Mouse (Mus musculus) CH12F3 (cell line): Measurements from ENCODE around the gene Foxn3.

Source experiments
- in situ Hi-C: fragments of 300-500 bp; cut with MboI; formaldehyde crosslinking; loops from 2 replicates; pipeline ENCODE4 v1.14.3; 2020; ENCODE audit warnings: low sequenced_read_pairs

The Foxn3 gene

GRCm38 (mm10) chr12:99264386-99264785 lies 299.0 kb downstream of the Foxn3 start:
- in situ Hi-C loops: no loop called here

GRCm38 (mm10) chr12:99263592-99264335 lies 299.6 kb downstream of the Foxn3 start:
- in situ Hi-C loops: no loop called here

GRCm38 (mm10) chr12:99262840-99263239 lies 300.5 kb downstream of the Foxn3 start:
- in situ Hi-C loops: no loop called here

GRCm38 (mm10) chr12:99262066-99262599 lies 301.2 kb downstream of the Foxn3 start:
- in situ Hi-C loops: no loop called here

GRCm38 (mm10) chr12:99260171-99260570 lies 303.2 kb downstream of the Foxn3 start:
- in situ Hi-C loops: no loop called here

GRCm38 (mm10) chr12:99257570-99257969 lies 305.8 kb downstream of the Foxn3 start:
- in situ Hi-C loops: no loop called here

GRCm38 (mm10) chr12:99256997-99257396 lies 306.4 kb downstream of the Foxn3 start:
- in situ Hi-C loops: no loop called here

- in situ Hi-C loops: no loop called here
Observed at GRCm38 (mm10) chr12:99256463-99256862, 306.9 kb downstream of the Foxn3 start.

GRCm38 (mm10) chr12:99254436-99254835 lies 308.9 kb downstream of the Foxn3 start:
- in situ Hi-C loops: no loop called here

GRCm38 (mm10) chr12:99253562-99253961 lies 309.8 kb downstream of the Foxn3 start:
- in situ Hi-C loops: no loop called here

- in situ Hi-C loops: no loop called here
Observed at GRCm38 (mm10) chr12:99248606-99249005, 314.8 kb downstream of the Foxn3 start.

- in situ Hi-C loops: no loop called here
Observed at GRCm38 (mm10) chr12:99247939-99248338, 315.4 kb downstream of the Foxn3 start.

- in situ Hi-C loops: no loop called here
Observed at GRCm38 (mm10) chr12:99246984-99247746, 316.2 kb downstream of the Foxn3 start.

GRCm38 (mm10) chr12:99244673-99245072 lies 318.7 kb downstream of the Foxn3 start:
- in situ Hi-C loops: no loop called here

GRCm38 (mm10) chr12:99244264-99244663 lies 319.1 kb downstream of the Foxn3 start:
- in situ Hi-C loops: no loop called here

GRCm38 (mm10) chr12:99243316-99243715 lies 320.1 kb downstream of the Foxn3 start:
- in situ Hi-C loops: no loop called here

- in situ Hi-C loops: no loop called here
Observed at GRCm38 (mm10) chr12:99240185-99240726, 323.1 kb downstream of the Foxn3 start.

- in situ Hi-C loops: no loop called here
Observed at GRCm38 (mm10) chr12:99239735-99240134, 323.6 kb downstream of the Foxn3 start.

- in situ Hi-C loops: no loop called here
Observed at GRCm38 (mm10) chr12:99237497-99237896, 325.9 kb downstream of the Foxn3 start.

- in situ Hi-C loops: no loop called here
Observed at GRCm38 (mm10) chr12:99234346-99234745, 329.0 kb downstream of the Foxn3 start.

- in situ Hi-C loops: no loop called here
Observed at GRCm38 (mm10) chr12:99233386-99233785, 330.0 kb downstream of the Foxn3 start.

- in situ Hi-C loops: no loop called here
Observed at GRCm38 (mm10) chr12:99232478-99232877, 330.9 kb downstream of the Foxn3 start.
